Mouse (Mus musculus): ENCODE results near the gene Gab2. TPM values are rescaled to one million over a fixed set of nuclear protein-coding genes. Genes with fewer than 3 reads are reported as not detected.

Gab2 gene
- polyA plus RNA-seq, 1 experiment from 2014 or later, result 3.4 TPM

GRCm38 (mm10) chr7:97340907-97341849 lies 259.8 kb downstream of the Gab2 start:
- H3K9me3 ChIP-seq (ENCODE audit: control insufficient read depth, low read length), result no peaks in the 10 kb centered on the region
- peak; percentile 66 for ATAC-seq (ENCODE audit: low FRiP score, low TSS enrichment)
- no peaks in the 10 kb centered on the region for H3K27me3 ChIP-seq (ENCODE audit: control insufficient read depth, insufficient read depth, low read length)
- H3K4me1 ChIP-seq (replicated peaks; ENCODE audit: control insufficient read depth, insufficient read depth), result no peaks in the 10 kb centered on the region; the same call in 1 of the 2 replicates
- H3K36me3 ChIP-seq (ENCODE audit: control insufficient read depth, insufficient read depth, low read length), result no peaks in the 10 kb centered on the region
- H3K9ac ChIP-seq (ENCODE audit: low read length), result no peak overlapping the region
- TF ChIP-seq CTCF (IDR thresholded peaks at IDR 0.05; ENCODE audit: low read depth), result no peak
- TF ChIP-seq EP300 (optimal IDR thresholded peaks at IDR 0.05), result no peak
- H3K4me3 ChIP-seq (ENCODE audit: low read depth, low read length), result no peak overlapping the region
- H3K27ac ChIP-seq (replicated peaks), result peak overlapping the region; percentile 41; the same call in 1 of the 2 replicates
- H3K4me2 ChIP-seq (replicated peaks; ENCODE audit: low read depth), result no peak overlapping the region
- DNase-seq (ENCODE audit: low spot score), result peak; percentile 73
- 47% methylated on average over 18 of the region's 18 CpGs for whole genome bisulfite sequencing

- ATAC-seq (ENCODE audit: low FRiP score, low TSS enrichment) (no peak), DNase-seq (ENCODE audit: low spot score) (no peak)
- Histone ChIP-seq H3K4me2 (replicated peaks; ENCODE audit: low read depth) (no peak overlapping the region), H3K27ac (replicated peaks) (no peak overlapping the region), H3K27me3 (ENCODE audit: control insufficient read depth, insufficient read depth, low read length) (no peaks in the 10 kb centered on the region), H3K36me3 (ENCODE audit: control insufficient read depth, insufficient read depth, low read length) (no peaks in the 10 kb centered on the region), H3K4me3 (ENCODE audit: low read depth, low read length) (no peak overlapping the region), H3K9me3 (ENCODE audit: control insufficient read depth, low read length) (no peaks in the 10 kb centered on the region), H3K9ac (ENCODE audit: low read length) (no peak overlapping the region), H3K4me1 (replicated peaks; ENCODE audit: control insufficient read depth, insufficient read depth) (no peaks in the 10 kb centered on the region; the same call in 1 of the 2 replicates)
- TF ChIP-seq EP300 (optimal IDR thresholded peaks at IDR 0.05), result no peak
- no peak for TF ChIP-seq CTCF (IDR thresholded peaks at IDR 0.05; ENCODE audit: low read depth)
- 41% methylated on average over 2 of the region's 2 CpGs for WGBS
These were observed 261.6 kb downstream of the Gab2 start for GRCm38 (mm10) chr7:97342961-97343360.

- no peaks in the 10 kb centered on the region for H3K9me3 ChIP-seq (ENCODE audit: control insufficient read depth, low read length)
- ATAC-seq (ENCODE audit: low FRiP score, low TSS enrichment), result no peak
- no peaks in the 10 kb centered on the region for H3K36me3 ChIP-seq (ENCODE audit: control insufficient read depth, insufficient read depth, low read length)
- H3K4me3 ChIP-seq (ENCODE audit: low read depth, low read length), result no peak overlapping the region
- peak overlapping the region; percentile 18; the same call in 1 of the 2 replicates for H3K27ac ChIP-seq (replicated peaks)
- no peak overlapping the region for H3K9ac ChIP-seq (ENCODE audit: low read length)
- no peak for TF ChIP-seq EP300 (optimal IDR thresholded peaks at IDR 0.05)
- TF ChIP-seq CTCF (IDR thresholded peaks at IDR 0.05; ENCODE audit: low read depth), result no peak
- no peaks in the 10 kb centered on the region; the same call in 1 of the 2 replicates for H3K4me1 ChIP-seq (replicated peaks; ENCODE audit: control insufficient read depth, insufficient read depth)
- H3K27me3 ChIP-seq (ENCODE audit: control insufficient read depth, insufficient read depth, low read length), result no peaks in the 10 kb centered on the region
- WGBS, result 82% methylated on average over 2 of the region's 2 CpGs
- no peak overlapping the region for H3K4me2 ChIP-seq (replicated peaks; ENCODE audit: low read depth)
- DNase-seq (ENCODE audit: low spot score), result no peak
These were observed 263.3 kb downstream of the Gab2 start for GRCm38 (mm10) chr7:97344655-97345054.

GRCm38 (mm10) chr7:97345229-97345871 lies 264.0 kb downstream of the Gab2 start:
- DNase-seq (ENCODE audit: low spot score), result no peak
- TF ChIP-seq CTCF (IDR thresholded peaks at IDR 0.05; ENCODE audit: low read depth) (no peak), EP300 (optimal IDR thresholded peaks at IDR 0.05) (no peak)
- H3K27ac ChIP-seq (replicated peaks), result 0 out of 2 replicates have a peak overlapping the region, but pooled peaks have one; percentile 24
- no peak overlapping the region for H3K4me3 ChIP-seq (ENCODE audit: low read depth, low read length)
- no peak overlapping the region for H3K9ac ChIP-seq (ENCODE audit: low read length)
- ATAC-seq (ENCODE audit: low FRiP score, low TSS enrichment), result no peak; the same call in 1 of the 2 replicates
- no peaks in the 10 kb centered on the region; the same call in 1 of the 2 replicates for H3K4me1 ChIP-seq (replicated peaks; ENCODE audit: control insufficient read depth, insufficient read depth)
- no peaks in the 10 kb centered on the region for H3K27me3 ChIP-seq (ENCODE audit: control insufficient read depth, insufficient read depth, low read length)
- H3K4me2 ChIP-seq (replicated peaks; ENCODE audit: low read depth), result no peak overlapping the region
- WGBS, result 46% methylated on average over 10 of the region's 10 CpGs
- H3K36me3 ChIP-seq (ENCODE audit: control insufficient read depth, insufficient read depth, low read length), result no peaks in the 10 kb centered on the region
- H3K9me3 ChIP-seq (ENCODE audit: control insufficient read depth, low read length), result no peaks in the 10 kb centered on the region

GRCm38 (mm10) chr7:97346111-97346821 lies 264.9 kb downstream of the Gab2 start:
- TF ChIP-seq EP300 (optimal IDR thresholded peaks at IDR 0.05), result no peak
- TF ChIP-seq CTCF (IDR thresholded peaks at IDR 0.05; ENCODE audit: low read depth), result no peak
- Histone ChIP-seq H3K4me3 (ENCODE audit: low read depth, low read length) (no peak overlapping the region), H3K27me3 (ENCODE audit: control insufficient read depth, insufficient read depth, low read length) (no peaks in the 10 kb centered on the region), H3K9me3 (ENCODE audit: control insufficient read depth, low read length) (no peaks in the 10 kb centered on the region), H3K9ac (ENCODE audit: low read length) (no peak overlapping the region), H3K27ac (replicated peaks) (no peak overlapping the region), H3K4me1 (replicated peaks; ENCODE audit: control insufficient read depth, insufficient read depth) (no peaks in the 10 kb centered on the region; the same call in 1 of the 2 replicates), H3K4me2 (replicated peaks; ENCODE audit: low read depth) (no peak overlapping the region), H3K36me3 (ENCODE audit: control insufficient read depth, insufficient read depth, low read length) (no peaks in the 10 kb centered on the region)
- ATAC-seq (ENCODE audit: low FRiP score, low TSS enrichment), result no peak
- no peak for DNase-seq (ENCODE audit: low spot score)
- WGBS, result 78% methylated on average over 9 of the region's 9 CpGs
